Mouse (Mus musculus): Measurements from ENCODE around the gene Arhgef18. TPM values are rescaled to one million over a fixed set of nuclear protein-coding genes. Genes with fewer than 3 reads are reported as not detected.

Gene Arhgef18
- polyA plus RNA-seq, 1 experiment from 2014 or later = 10.0 TPM

DNA sequence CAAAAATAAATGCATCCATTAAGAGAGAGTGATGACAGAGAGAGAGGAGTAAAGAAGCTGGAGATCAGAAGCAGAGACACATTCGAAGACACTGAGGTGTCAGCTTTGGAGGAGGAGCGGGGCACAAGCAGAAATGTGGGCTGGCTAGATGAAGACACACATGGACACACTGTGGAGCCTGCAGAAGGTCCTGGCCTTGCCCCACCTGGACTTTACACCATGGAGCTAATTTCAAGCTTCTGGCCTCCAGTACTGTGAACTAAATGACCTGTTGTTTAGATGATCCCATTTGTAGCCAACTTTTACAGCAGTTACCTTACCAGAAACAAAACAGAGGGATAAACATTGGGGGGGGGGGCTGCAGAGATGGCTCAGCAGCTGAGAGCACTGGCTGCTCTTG is 70.4 kb downstream of the Arhgef18 start:
- Histone ChIP-seq H3K4me2 (ENCODE audit: low read depth, low read length) (no peak overlapping the region), H3K4me3 (replicated peaks; ENCODE audit: low read length) (no peak overlapping the region), H3K36me3 (ENCODE audit: control insufficient read depth, insufficient read depth, low read length) (no peaks in the 10 kb centered on the region), H3K9ac (ENCODE audit: low read length) (no peak overlapping the region), H3K27me3 (ENCODE audit: control insufficient read depth, insufficient read depth, low read length) (no peaks in the 10 kb centered on the region), H3K27ac (ENCODE audit: low read length) (no peak overlapping the region), H3K4me1 (ENCODE audit: control insufficient read depth, insufficient read depth, low read length) (peaks cover 7% of the 10 kb centered on the region; the same call in 1 of the 2 replicates), H3K9me3 (replicated peaks; ENCODE audit: control insufficient read depth, low read length) (no peaks in the 10 kb centered on the region)
- WGBS = 78% methylated on average over 2 of the region's 2 CpGs
- no peak for ATAC-seq (ENCODE audit: insufficient read depth, low FRiP score)

DNA sequence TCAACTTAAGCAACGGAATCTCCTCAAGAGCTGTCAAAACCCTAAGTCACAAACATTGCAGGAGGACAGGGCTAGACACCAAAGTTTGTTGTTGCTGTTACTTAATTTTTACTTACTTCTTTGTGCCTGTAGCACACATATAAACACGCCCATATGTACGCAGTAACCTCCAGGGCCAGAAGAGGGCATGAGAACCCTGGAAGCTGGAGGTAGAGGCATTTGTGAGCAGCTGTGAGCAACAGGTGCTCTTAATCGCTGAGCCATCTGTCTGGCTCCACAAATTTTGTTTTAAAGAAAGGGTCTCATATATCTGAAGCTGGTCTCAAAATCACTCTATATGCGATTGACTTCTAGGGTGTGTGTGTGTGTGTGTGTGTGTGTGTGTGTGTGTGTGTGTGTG is 71.5 kb downstream of the Arhgef18 start:
- 35% methylated on average over 5 of the region's 5 CpGs for WGBS
- H3K4me3 ChIP-seq (replicated peaks; ENCODE audit: low read length) = no peak overlapping the region
- no peak for ATAC-seq (ENCODE audit: insufficient read depth, low FRiP score)

DNA sequence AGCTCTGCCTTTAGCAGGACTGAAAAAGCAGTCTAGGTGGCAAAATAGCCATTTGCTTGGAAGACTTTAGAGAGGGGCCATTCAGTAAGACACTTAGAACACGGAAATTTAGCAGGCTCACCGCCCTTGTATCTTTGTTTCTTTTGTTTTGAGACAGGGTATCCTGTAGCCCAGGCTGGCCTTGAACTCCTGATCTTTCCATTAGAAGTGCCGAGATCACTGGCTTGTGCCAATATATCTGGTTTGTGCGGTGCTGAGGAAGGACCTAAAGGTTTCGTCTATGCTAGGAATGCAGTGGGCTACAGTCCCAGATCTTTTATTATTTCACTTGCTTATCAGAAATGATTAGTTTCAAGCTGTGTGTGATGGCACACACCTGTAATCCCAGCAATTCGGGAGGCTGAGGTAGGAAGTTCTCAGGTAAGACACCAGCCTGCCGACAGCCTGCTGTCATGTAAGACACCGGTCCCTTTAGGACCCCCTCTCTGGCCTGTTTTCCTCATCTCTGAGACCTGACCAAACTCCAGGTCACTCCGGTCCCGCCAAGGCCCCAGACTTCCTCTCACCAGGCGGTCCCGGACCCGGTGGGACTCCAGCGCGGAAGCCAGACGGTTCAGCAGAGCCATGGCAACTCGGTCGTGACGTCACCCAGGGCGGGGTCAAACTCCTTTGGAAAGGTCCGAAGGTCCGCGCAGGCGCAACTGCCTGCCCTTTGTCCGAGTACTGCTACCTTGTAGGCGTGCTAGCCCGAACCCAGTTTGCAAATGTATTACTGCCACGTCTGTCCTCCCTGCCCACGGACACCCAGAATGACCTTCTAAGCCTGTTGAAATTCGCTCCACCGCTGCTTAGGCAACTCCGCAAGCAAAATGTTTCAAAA is 74.4 kb downstream of the Arhgef18 start, which contains the start of gene Pex11g:
Gene Pex11g (minus strand): TSS at position 675 of the 880 bp plus-strand sequence.
- Histone ChIP-seq H3K36me3 (ENCODE audit: control insufficient read depth, insufficient read depth, low read length) (no peaks in the 10 kb centered on the region), H3K27me3 (ENCODE audit: control insufficient read depth, insufficient read depth, low read length) (no peaks in the 10 kb centered on the region), H3K4me1 (ENCODE audit: control insufficient read depth, insufficient read depth, low read length) (peaks cover 7% of the 10 kb centered on the region; the same call in 1 of the 2 replicates), H3K9me3 (replicated peaks; ENCODE audit: control insufficient read depth, low read length) (no peaks in the 10 kb centered on the region), H3K4me3 (replicated peaks; ENCODE audit: low read length) (peak within 1 kb of the TSS; percentile 65), H3K9ac (ENCODE audit: low read length) (peak within 1 kb of the TSS; percentile 79), H3K27ac (ENCODE audit: low read length) (peak within 1 kb of the TSS; percentile 79), H3K4me2 (ENCODE audit: low read depth, low read length) (peak within 1 kb of the TSS; percentile 78)
- WGBS = 5% methylated on average over 32 of the region's 32 CpGs
- peak; percentile 97 for ATAC-seq (ENCODE audit: insufficient read depth, low FRiP score)

More for the DNA sequence above, 71.5 kb downstream of the Arhgef18 start:
- H3K27me3 ChIP-seq (ENCODE audit: control insufficient read depth, insufficient read depth, low read length) = no peaks in the 10 kb centered on the region
- H3K9me3 ChIP-seq (replicated peaks; ENCODE audit: control insufficient read depth, low read length) = no peaks in the 10 kb centered on the region
- H3K36me3 ChIP-seq (ENCODE audit: control insufficient read depth, insufficient read depth, low read length) = no peaks in the 10 kb centered on the region
- H3K9ac ChIP-seq (ENCODE audit: low read length) = no peak overlapping the region
- H3K4me1 ChIP-seq (ENCODE audit: control insufficient read depth, insufficient read depth, low read length) = peaks cover 7% of the 10 kb centered on the region; the same call in 1 of the 2 replicates
- H3K27ac ChIP-seq (ENCODE audit: low read length) = no peak overlapping the region
- H3K4me2 ChIP-seq (ENCODE audit: low read depth, low read length) = no peak overlapping the region

DNA sequence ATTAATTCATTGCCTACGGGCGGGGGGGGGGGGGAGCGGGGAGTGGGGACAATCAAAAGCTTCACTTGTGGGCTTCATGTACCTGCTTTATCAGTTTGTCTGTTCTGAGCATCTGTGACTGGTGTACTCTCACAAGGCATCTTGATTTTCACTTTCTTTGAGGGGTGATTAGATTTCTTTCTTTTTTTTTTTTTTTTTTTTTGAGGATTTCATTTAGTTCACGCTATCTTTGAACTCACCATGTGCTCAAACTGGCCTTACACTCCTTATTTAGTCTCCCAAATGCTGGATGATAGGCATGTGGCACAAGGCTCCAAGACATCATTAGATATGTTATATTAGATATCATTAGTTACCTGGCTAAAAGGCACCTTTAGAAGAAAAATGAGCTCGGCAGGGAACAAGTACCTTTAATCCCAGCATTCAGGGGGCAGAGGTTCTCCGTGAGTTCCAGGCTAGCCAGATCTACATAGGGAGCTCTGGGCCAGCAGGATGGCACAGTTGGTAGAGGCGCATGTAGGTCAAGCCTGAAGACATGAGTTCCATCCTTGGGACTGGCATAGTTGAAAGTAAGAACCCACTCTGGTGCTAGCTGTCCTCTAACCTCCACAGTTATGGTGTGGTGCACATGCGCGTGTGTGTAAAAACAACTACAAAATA is 75.2 kb downstream of the Arhgef18 start:
- 52% methylated on average over 9 of the region's 9 CpGs for WGBS
- no peaks in the 10 kb centered on the region for H3K27me3 ChIP-seq (ENCODE audit: control insufficient read depth, insufficient read depth, low read length)
- peak overlapping the region; percentile 65 for H3K4me3 ChIP-seq (replicated peaks; ENCODE audit: low read length)
- no peak for ATAC-seq (ENCODE audit: insufficient read depth, low FRiP score)
- no peaks in the 10 kb centered on the region for H3K36me3 ChIP-seq (ENCODE audit: control insufficient read depth, insufficient read depth, low read length)
- no peaks in the 10 kb centered on the region for H3K9me3 ChIP-seq (replicated peaks; ENCODE audit: control insufficient read depth, low read length)
- H3K4me2 ChIP-seq (ENCODE audit: low read depth, low read length) = peak overlapping the region; percentile 78
- H3K9ac ChIP-seq (ENCODE audit: low read length) = peak overlapping the region; percentile 79
- H3K27ac ChIP-seq (ENCODE audit: low read length) = peak overlapping the region; percentile 79; the same call in 1 of the 2 replicates
- peaks cover 7% of the 10 kb centered on the region; the same call in 1 of the 2 replicates for H3K4me1 ChIP-seq (ENCODE audit: control insufficient read depth, insufficient read depth, low read length)

DNA sequence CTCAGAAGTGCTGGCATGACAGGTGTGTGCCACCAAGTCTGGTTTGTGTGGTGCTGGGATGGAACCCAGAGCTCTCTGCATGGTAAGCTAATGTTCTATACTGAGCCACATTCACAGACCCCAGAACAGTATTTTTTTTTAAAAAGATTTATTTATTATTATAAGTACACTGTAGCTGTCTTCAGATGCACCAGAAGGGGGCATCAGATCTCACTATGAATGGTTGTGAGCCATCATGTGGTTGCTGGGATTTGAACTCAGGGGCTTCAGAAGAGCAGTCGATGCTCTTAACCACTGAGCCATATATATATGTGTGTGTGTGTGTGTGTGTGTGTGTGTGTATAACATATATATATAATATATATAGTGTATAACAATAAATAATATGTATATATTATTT is 76.0 kb downstream of the Arhgef18 start:
- no peak overlapping the region for H3K27ac ChIP-seq (ENCODE audit: low read length)
- H3K4me1 ChIP-seq (ENCODE audit: control insufficient read depth, insufficient read depth, low read length) = peaks cover 7% of the 10 kb centered on the region; the same call in 1 of the 2 replicates
- no peak for ATAC-seq (ENCODE audit: insufficient read depth, low FRiP score)
- H3K9ac ChIP-seq (ENCODE audit: low read length) = no peak overlapping the region
- H3K36me3 ChIP-seq (ENCODE audit: control insufficient read depth, insufficient read depth, low read length) = no peaks in the 10 kb centered on the region
- H3K4me3 ChIP-seq (replicated peaks; ENCODE audit: low read length) = no peak overlapping the region
- no peaks in the 10 kb centered on the region for H3K27me3 ChIP-seq (ENCODE audit: control insufficient read depth, insufficient read depth, low read length)
- 96% methylated on average over 1 of the region's 1 CpGs for WGBS
- no peaks in the 10 kb centered on the region for H3K9me3 ChIP-seq (replicated peaks; ENCODE audit: control insufficient read depth, low read length)
- H3K4me2 ChIP-seq (ENCODE audit: low read depth, low read length) = no peak overlapping the region

DNA sequence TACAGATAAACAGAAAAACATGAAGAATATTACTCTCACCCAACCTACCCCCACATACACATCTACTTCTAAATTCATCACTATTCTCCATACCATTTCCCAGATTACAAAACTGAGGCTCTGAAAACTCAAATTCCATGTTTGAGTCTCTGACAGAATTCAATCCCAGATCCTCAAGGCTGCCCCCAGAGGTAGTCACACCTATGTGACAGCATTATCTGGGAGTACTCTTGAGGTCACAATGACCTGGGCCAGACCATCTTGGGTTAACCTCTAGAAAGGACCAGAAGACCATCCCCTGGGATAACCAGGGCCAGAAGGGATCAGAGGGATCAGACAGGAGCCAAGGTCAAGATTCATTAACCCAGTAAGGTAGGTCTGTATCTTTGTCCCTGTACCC is 77.8 kb downstream of the Arhgef18 start, which contains the start of gene Tex45:
Gene Tex45 (plus strand): TSS at position 301 of the 400 bp plus-strand sequence.
- H3K36me3 ChIP-seq (ENCODE audit: control insufficient read depth, insufficient read depth, low read length) = no peaks in the 10 kb centered on the region
- peaks cover 7% of the 10 kb centered on the region; the same call in 1 of the 2 replicates for H3K4me1 ChIP-seq (ENCODE audit: control insufficient read depth, insufficient read depth, low read length)
- ATAC-seq (ENCODE audit: insufficient read depth, low FRiP score) = no peak
- H3K4me3 ChIP-seq (replicated peaks; ENCODE audit: low read length) = no peak within 1 kb of the TSS
- H3K27ac ChIP-seq (ENCODE audit: low read length) = no peak within 1 kb of the TSS
- H3K4me2 ChIP-seq (ENCODE audit: low read depth, low read length) = no peak within 1 kb of the TSS
- H3K27me3 ChIP-seq (ENCODE audit: control insufficient read depth, insufficient read depth, low read length) = no peaks in the 10 kb centered on the region
- H3K9me3 ChIP-seq (replicated peaks; ENCODE audit: control insufficient read depth, low read length) = no peaks in the 10 kb centered on the region
- H3K9ac ChIP-seq (ENCODE audit: low read length) = no peak within 1 kb of the TSS

DNA sequence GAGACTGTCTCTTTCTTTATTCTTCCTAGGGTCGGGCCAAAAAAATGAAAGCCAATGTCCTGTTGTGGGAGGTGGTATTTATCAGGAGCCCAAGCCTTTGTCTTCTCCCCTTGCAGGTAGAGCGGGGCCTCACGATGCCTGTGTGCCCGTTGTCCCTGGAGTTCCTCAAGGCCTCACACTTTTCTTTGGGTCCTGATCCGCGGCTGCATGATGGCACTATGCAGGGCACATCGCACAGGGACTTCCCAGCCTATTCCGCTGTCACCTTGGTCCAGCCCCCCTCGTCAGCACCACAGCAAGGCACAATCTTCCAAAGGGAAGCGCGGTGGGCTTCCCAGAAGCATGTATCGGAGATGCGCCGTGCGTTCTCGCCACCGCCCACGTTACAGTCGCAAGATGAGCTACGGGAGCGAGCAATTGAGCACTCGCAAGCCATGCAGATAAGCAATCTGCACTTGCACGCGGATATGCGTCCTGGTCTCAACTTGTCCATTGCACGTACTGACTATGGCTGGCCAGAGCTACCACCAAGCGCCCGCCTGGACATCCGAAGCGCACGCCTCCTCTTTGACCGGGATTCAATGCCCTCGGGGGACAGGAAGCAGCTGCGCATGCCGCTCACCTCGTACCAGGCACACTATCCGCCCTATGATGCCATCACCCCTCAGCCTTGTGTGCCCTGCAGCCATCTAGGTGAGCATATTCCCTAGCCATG is 83.1 kb downstream of the Arhgef18 start:
- H3K9me3 ChIP-seq (replicated peaks; ENCODE audit: control insufficient read depth, low read length) = no peaks in the 10 kb centered on the region
- peak; percentile 20; the same call in 1 of the 2 replicates for ATAC-seq (ENCODE audit: insufficient read depth, low FRiP score)
- 21% methylated on average over 37 of the region's 37 CpGs for WGBS
- peak overlapping the region; percentile 43; the same call in 1 of the 2 replicates for H3K9ac ChIP-seq (ENCODE audit: low read length)
- no peak overlapping the region for H3K27ac ChIP-seq (ENCODE audit: low read length)
- no peaks in the 10 kb centered on the region for H3K27me3 ChIP-seq (ENCODE audit: control insufficient read depth, insufficient read depth, low read length)
- no peaks in the 10 kb centered on the region for H3K36me3 ChIP-seq (ENCODE audit: control insufficient read depth, insufficient read depth, low read length)
- peak overlapping the region; percentile 53 for H3K4me2 ChIP-seq (ENCODE audit: low read depth, low read length)
- H3K4me3 ChIP-seq (replicated peaks; ENCODE audit: low read length) = peak overlapping the region; percentile 27
- H3K4me1 ChIP-seq (ENCODE audit: control insufficient read depth, insufficient read depth, low read length) = peaks cover 2% of the 10 kb centered on the region; the same call in 1 of the 2 replicates

DNA sequence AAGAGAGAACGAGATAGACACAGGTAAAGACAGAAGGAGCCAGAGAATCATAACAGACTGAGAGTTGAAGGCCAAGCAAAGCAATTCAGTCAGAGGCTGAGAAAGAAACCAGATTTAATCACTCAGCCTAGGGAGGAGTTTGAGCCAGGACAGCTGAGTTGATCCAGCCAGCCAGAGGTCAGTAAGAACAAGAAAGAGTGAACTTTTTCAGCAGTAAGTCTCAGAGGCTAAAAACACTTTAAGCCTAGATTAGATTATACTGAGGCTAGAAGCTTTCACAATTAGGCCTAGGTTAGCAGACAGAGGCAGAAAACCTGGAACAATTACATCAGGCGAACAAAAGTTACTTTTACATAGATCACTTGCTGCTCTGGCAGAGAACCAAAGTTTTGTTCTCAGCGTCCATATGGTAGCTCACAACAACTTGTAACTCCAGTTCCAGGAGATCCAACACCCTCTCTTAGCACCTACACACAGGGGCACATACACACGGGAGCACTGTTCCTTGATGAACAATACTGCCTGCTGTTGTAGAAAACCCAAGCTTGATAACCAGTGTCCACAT is 87.5 kb downstream of the Arhgef18 start:
- Histone ChIP-seq H3K9me3 (replicated peaks; ENCODE audit: control insufficient read depth, low read length) (no peaks in the 10 kb centered on the region), H3K36me3 (ENCODE audit: control insufficient read depth, insufficient read depth, low read length) (no peaks in the 10 kb centered on the region), H3K4me1 (ENCODE audit: control insufficient read depth, insufficient read depth, low read length) (peaks cover 2% of the 10 kb centered on the region; the same call in 1 of the 2 replicates), H3K9ac (ENCODE audit: low read length) (no peak overlapping the region), H3K4me3 (replicated peaks; ENCODE audit: low read length) (no peak overlapping the region), H3K4me2 (ENCODE audit: low read depth, low read length) (no peak overlapping the region), H3K27ac (ENCODE audit: low read length) (0 out of 2 replicates have a peak overlapping the region, but pooled peaks have one; percentile 8), H3K27me3 (ENCODE audit: control insufficient read depth, insufficient read depth, low read length) (no peaks in the 10 kb centered on the region)
- WGBS = 43% methylated on average over 4 of the region's 4 CpGs
- 0 out of 2 replicates have a peak, but pooled peaks have one; percentile 19 for ATAC-seq (ENCODE audit: insufficient read depth, low FRiP score)
